40 mouse cellular contexts compared by ENCODE assay signal in genomic region chr16:17851331-17851730, GRCm38 (mm10). TPM values are rescaled to one million over a fixed set of nuclear protein-coding genes. Genes with fewer than 3 reads are reported as not detected.
"Had no signal": no experiment of that assay in that cellular context is flagged by ENCODE, and none has a peak within 500 bp of the region (broad histone marks: within the 10 kb centered on the region; RNA-seq: fewer than 3 reads in every experiment).

No protein-coding gene starts in this region.

- H3K9me3 ChIP-seq: heart, embryonic 13.5 days; heart, embryonic 15.5 days; hindbrain, embryonic 13.5 days; hindbrain, embryonic 15.5 days; kidney, embryonic 15.5 days; limb, embryonic 13.5 days; limb, embryonic 15.5 days; liver, embryonic 12.5 days had no signal

- H3K27ac ChIP-seq: heart, adult 2 months; heart, embryonic 13.5 days; heart, embryonic 15.5 days; hindbrain, embryonic 13.5 days; hindbrain, embryonic 15.5 days; hindbrain, postnatal 0 days; kidney, embryonic 15.5 days; kidney, postnatal 0 days; limb, embryonic 13.5 days; limb, embryonic 15.5 days; liver, embryonic 12.5 days; liver, embryonic 14.5 days had no signal

- H3K9ac ChIP-seq: heart, embryonic 13.5 days; heart, embryonic 15.5 days; hindbrain, embryonic 13.5 days; hindbrain, embryonic 15.5 days; kidney, embryonic 15.5 days; limb, embryonic 13.5 days; limb, embryonic 15.5 days; liver, embryonic 12.5 days; liver, embryonic 14.5 days had no signal

- DNase-seq: gastrocnemius, postnatal 14 days; gastrocnemius, postnatal 36 days; heart, adult 11 months; heart, adult 2 months; heart, postnatal 14 days; heart, postnatal 36 days; kidney, adult 11 months; kidney, adult 2 months; kidney, adult 9 months; kidney, postnatal 14 days; kidney, postnatal 36 days; layer of hippocampus, postnatal 36 days had no signal

- ATAC-seq: hindbrain, postnatal 0 days; intestine, embryonic 16.5 days; liver, embryonic 12.5 days had no signal

- H3K27me3 ChIP-seq: heart, embryonic 13.5 days; heart, embryonic 15.5 days; hindbrain, embryonic 13.5 days; hindbrain, embryonic 15.5 days; kidney, embryonic 15.5 days; limb, embryonic 13.5 days; limb, embryonic 15.5 days; liver, embryonic 12.5 days had no signal

- H3K4me2 ChIP-seq: heart, embryonic 11.5 days; heart, embryonic 13.5 days; heart, embryonic 15.5 days; hindbrain, embryonic 13.5 days; hindbrain, embryonic 15.5 days; kidney, embryonic 15.5 days; limb, embryonic 13.5 days; limb, embryonic 15.5 days; liver, embryonic 12.5 days had no signal

- H3K4me1 ChIP-seq: heart, embryonic 13.5 days; heart, embryonic 15.5 days; hindbrain, embryonic 13.5 days; hindbrain, embryonic 15.5 days; kidney, embryonic 15.5 days; limb, embryonic 13.5 days; limb, embryonic 15.5 days; liver, embryonic 12.5 days had no signal

- H3K4me3 ChIP-seq: heart, adult 2 months; heart, embryonic 13.5 days; heart, embryonic 15.5 days; hindbrain, embryonic 13.5 days; hindbrain, embryonic 15.5 days; kidney, embryonic 15.5 days; limb, embryonic 13.5 days; limb, embryonic 15.5 days; liver, embryonic 12.5 days had no signal

RNA-seq across cellular contexts. Expression of gene Car15, which starts 13.2 kb away (rescaled TPM):
- total RNA-seq: hematopoietic stem cell, adult 5-6 weeks had no signal

RNA-seq across cellular contexts. Expression of gene B830017H08Rik, which starts 18.4 kb away (rescaled TPM):
- total RNA-seq: gastrocnemius, adult 8-10 months; gastrocnemius, postnatal 14 days; gastrocnemius, postnatal 36 days; heart, adult 2 months; heart, postnatal 14 days; heart, postnatal 36 days; hematopoietic stem cell, adult 5-6 weeks; liver, adult 2 months had no signal
- polyA plus RNA-seq: gonadal fat pad, adult 2 months; heart, adult 2 months; heart, embryonic 11.5 days; heart, embryonic 13.5 days; heart, embryonic 15.5 days; heart, postnatal 0 days; intestine, embryonic 14.5 days; intestine, embryonic 16.5 days; large intestine, adult 2 months; liver, adult 2 months; liver, embryonic 12.5 days; liver, embryonic 14.5 days; liver, embryonic 16.5 days had no signal

RNA-seq across cellular contexts. Expression of gene Gm20518, which starts 40.1 kb away (rescaled TPM):
- total RNA-seq: hematopoietic stem cell, adult 5-6 weeks had no signal
- polyA plus RNA-seq: liver, embryonic 12.5 days had no signal

RNA-seq across cellular contexts. Expression of gene Tssk1, which starts 42.7 kb away (rescaled TPM):
- total RNA-seq: hindbrain, postnatal 0 days; layer of hippocampus, adult 18-20 months; layer of hippocampus, postnatal 14 days; layer of hippocampus, postnatal 36 days; left cerebral cortex, adult 18-20 months; left cerebral cortex, adult 8-10 months; left cerebral cortex, postnatal 10 days; left cerebral cortex, postnatal 4 days had no signal
- polyA plus RNA-seq: intestine, embryonic 14.5 days; kidney, embryonic 15.5 days; limb, embryonic 11.5 days; limb, embryonic 15.5 days; liver, embryonic 12.5 days; liver, embryonic 14.5 days; liver, embryonic 16.5 days had no signal
